Mouse (Mus musculus) T-cell, adult 2 months (primary cell): Measurements from ENCODE around the gene Phospho1.

Experiments used
- DNase-seq: peaks from one replicate; pipeline ENCODE4 v3.0.0; 2022; ENCODE audit warnings: low spot score

The Phospho1 gene

GRCm38 (mm10) chr11:95834143-95834667, 9.9 kb downstream of the Phospho1 start:
- peak; percentile 74 for DNase-seq

- DNase-seq: peak; percentile 80
These were observed 10.7 kb downstream of the Phospho1 start for GRCm38 (mm10) chr11:95834742-95835710.

GRCm38 (mm10) chr11:95835832-95836231, 11.5 kb downstream of the Phospho1 start:
- no peak for DNase-seq

- DNase-seq: no peak
These were observed 12.1 kb downstream of the Phospho1 start for GRCm38 (mm10) chr11:95836433-95836832.

- no peak for DNase-seq
These were observed 12.8 kb downstream of the Phospho1 start, which contains the start of gene Gngt2 for GRCm38 (mm10) chr11:95837059-95837458. Gene Gngt2, plus strand, starts transcription at chr11:95837216.

GRCm38 (mm10) chr11:95838598-95838997, 14.3 kb downstream of the Phospho1 start:
- DNase-seq: no peak

GRCm38 (mm10) chr11:95838999-95839868, 14.9 kb downstream of the Phospho1 start:
- no peak for DNase-seq

- DNase-seq: no peak
These were observed 16.6 kb downstream of the Phospho1 start for GRCm38 (mm10) chr11:95840694-95841497.

GRCm38 (mm10) chr11:95841498-95841830, 17.2 kb downstream of the Phospho1 start:
- DNase-seq: no peak

GRCm38 (mm10) chr11:95842074-95842681, 17.9 kb downstream of the Phospho1 start, which contains the start of gene Abi3:
Gene Abi3, minus strand, starts transcription at chr11:95842476.
- peak; percentile 68 for DNase-seq

- no peak for DNase-seq
These were observed 18.7 kb downstream of the Phospho1 start for GRCm38 (mm10) chr11:95842953-95843352.

GRCm38 (mm10) chr11:95843421-95843950, 19.2 kb downstream of the Phospho1 start:
- no peak for DNase-seq

GRCm38 (mm10) chr11:95844935-95845334, 20.6 kb downstream of the Phospho1 start:
- DNase-seq: no peak

- no peak for DNase-seq
These were observed 26.6 kb downstream of the Phospho1 start for GRCm38 (mm10) chr11:95850898-95851297.

- DNase-seq: peak; percentile 58
These were observed 29.4 kb downstream of the Phospho1 start for GRCm38 (mm10) chr11:95853684-95854083.

- DNase-seq: no peak
These were observed 33.0 kb downstream of the Phospho1 start for GRCm38 (mm10) chr11:95857306-95857705.

- no peak for DNase-seq
These were observed 33.6 kb downstream of the Phospho1 start for GRCm38 (mm10) chr11:95857716-95858527.

- peak; percentile 99 for DNase-seq
These were observed 34.5 kb downstream of the Phospho1 start for GRCm38 (mm10) chr11:95858528-95859467.

- DNase-seq: peak; percentile 63
These were observed 35.2 kb downstream of the Phospho1 start for GRCm38 (mm10) chr11:95859468-95859855.
